Mouse (Mus musculus): ENCODE data around the gene Fam19a2.

DNA sequence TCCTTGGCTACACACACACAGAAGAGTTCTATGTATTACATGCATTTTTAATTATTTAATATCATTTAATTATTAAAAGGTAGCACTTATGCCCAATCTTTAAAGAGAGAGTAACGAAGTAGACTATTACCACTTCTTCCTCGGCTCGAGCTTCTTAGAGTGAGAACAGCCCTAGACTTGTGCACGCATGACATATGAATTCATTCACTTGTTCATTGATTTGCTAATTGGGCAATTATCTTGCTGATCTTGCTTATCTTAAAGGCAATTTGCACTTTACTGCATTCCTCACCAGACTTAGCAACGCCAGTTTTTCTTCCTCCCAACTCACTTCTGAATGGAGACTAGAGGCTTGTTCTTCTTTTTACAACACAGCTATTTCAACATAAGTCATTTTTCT is 196.7 kb downstream of the Fam19a2 start:
- no peak for TF ChIP-seq CTCF (IDR thresholded peaks at IDR 0.05; ENCODE audit: low read depth, low read length)
- TF ChIP-seq POLR2A (IDR thresholded peaks at IDR 0.05; ENCODE audit: extremely low read depth, insufficient read depth, low read length), result no peak
